Mouse (Mus musculus) WW6 (cell line): ENCODE results near the gene Npas3.

Source experiments
- DNase-seq: peaks from one replicate; pipeline ENCODE4 v3.0.0-alpha.2; 2013; ENCODE audit warnings: low read depth, low spot score

The Npas3 gene

DNA sequence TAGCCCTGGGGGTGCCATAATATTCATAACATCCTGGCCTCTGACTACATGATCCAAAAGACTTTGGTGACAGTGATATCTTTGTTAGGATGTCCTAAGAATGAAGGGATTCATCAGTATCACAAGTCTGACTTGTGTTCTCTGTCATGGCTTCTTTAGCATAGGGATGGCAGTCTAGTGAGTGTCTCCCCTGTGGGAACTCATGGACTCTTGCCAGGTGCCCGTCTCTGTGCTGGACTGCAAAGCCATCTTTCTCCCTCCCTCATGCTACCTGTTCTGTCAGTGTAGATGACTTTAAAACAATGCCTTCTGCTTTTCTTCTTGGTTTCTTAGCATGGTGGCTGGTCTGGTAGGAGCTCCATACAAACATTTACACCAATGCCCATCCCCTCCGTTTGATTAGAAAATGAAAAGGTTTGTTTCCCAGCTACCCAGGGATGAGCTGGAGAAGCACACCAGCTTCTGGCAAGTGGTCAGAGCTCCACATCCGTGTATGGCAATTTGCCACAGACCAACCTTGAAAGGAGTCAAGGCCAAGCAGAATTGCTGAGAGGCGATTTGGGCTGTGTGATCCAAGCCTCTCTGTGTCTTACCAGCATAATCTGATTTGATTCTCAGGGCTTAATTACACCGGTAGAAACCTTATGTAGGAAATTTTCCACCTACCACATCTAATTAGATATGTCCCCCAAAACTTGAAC lies 616.1 kb downstream of the Npas3 start:
- no peak for DNase-seq

GRCm38 (mm10) chr12:53865691-53866090 lies 617.2 kb downstream of the Npas3 start:
- DNase-seq, result no peak

DNA sequence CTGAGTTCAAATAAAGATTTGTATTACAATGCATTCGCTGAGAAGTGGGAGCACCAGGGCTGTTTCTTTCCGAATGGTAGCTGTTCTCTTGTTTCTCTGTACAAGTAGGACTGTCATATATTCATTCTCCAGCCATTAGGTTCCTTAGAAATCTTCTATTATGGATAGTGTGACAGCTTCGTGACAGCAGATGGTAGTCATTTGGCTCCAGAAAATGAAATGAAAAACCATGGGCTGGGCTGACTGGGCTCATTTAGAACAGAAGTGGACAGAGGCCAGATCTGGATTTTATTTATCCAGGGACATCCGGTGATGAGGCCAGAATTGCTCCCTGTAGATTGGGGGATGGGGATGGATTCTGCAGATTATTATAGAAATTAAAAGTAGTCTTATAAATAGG lies 621.5 kb downstream of the Npas3 start:
- DNase-seq, result no peak

DNA sequence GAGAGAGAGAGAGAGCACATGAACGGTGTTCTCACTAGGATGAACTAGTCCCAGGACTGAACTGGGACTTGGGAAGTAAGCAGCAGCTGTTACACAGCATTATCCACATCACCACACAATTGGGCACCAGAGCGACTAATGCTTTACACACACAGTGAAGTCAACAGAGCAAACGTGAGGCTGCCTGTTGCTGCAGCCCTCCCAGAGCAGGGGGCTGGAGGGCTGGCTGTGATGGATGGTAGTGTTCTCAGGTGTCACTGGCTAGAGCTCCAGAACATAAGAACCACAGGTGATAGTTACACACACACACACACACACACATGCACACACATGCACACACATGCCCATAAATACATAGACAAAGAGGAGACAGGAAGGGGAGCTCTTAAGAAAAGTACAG lies 626.7 kb downstream of the Npas3 start:
- DNase-seq, result no peak

GRCm38 (mm10) chr12:53876693-53877092 lies 628.2 kb downstream of the Npas3 start:
- no peak for DNase-seq

DNA sequence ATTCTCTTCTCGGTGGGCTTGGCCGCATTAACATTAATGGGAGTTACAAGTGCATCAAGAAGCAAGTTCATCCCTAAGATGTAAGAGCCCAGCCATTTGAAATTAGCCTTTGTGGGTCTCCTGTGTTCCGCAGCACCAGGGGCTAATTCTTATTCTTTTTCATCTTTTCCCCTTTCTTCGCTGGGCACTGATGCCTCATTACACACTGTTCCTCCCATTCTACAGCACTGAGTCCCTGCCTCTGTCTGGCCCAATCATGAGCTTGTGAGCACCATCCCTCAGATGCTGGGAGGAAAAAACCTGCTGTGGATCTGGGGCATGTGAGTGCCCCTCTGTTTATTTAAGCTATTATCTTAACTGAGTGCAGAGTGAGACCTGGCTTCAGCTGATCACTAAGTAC lies 633.2 kb downstream of the Npas3 start:
- DNase-seq, result no peak

GRCm38 (mm10) chr12:53882863-53883262 lies 634.4 kb downstream of the Npas3 start:
- no peak for DNase-seq

DNA sequence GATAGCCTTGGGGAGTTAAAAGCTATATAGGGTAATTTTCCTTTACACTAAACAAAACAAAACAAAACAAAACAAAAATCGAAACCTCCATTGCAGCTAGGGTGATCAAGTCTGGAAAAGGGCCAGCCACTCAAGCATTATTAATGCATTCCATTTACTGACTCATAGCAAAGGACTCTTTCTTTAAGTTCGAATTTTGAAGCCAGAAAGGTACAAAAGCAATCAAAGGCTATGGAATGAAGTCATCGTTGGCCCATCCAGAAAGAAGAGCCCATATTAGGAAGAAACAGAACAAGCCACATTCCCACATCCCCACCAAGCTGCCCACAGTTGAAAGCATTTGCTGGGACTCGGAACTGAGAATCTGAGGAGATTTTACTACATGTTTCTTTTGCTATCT lies 640.1 kb downstream of the Npas3 start:
- no peak for DNase-seq

DNA sequence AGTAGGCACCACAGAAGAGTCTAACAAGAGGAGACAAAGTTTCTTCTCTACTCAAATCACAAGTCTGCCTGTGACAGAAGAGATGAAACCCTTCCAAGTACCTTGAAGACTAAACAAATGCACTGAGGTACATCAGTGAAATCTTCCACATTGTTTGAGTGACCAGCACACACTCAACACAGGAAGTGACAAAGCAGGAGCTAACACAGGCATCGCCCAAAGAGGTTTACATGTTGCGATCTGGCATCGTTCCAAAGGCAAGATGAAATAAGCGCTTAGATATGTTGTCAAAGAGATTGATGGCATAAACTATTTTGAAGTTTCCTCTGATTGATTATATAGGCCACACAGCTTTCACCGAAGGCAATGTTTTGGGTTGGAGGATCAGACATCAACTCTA lies 647.4 kb downstream of the Npas3 start:
- no peak for DNase-seq

DNA sequence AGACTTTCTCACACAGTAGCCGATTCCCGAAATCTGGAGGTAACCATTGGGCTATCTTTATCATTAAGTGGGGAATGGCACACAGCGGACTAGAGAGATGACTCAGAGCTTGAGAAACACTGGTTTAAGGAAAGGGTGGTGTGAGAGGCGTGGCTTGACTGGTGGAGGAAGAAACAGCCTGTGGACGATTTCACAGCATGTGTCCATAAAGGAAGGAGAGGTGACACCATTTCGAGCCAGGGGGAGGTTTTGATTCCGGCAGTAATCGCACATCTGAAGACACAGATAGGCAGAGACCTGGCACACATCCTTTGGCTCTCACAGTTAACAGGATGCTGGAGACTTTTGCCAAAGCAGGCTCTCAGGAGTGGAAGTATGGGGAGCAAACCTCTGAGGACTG lies 660.3 kb downstream of the Npas3 start:
- DNase-seq, result no peak

GRCm38 (mm10) chr12:53910192-53910591 lies 661.7 kb downstream of the Npas3 start:
- DNase-seq, result no peak

- no peak for DNase-seq
Observed at GRCm38 (mm10) chr12:53922153-53922552, 673.7 kb downstream of the Npas3 start.

GRCm38 (mm10) chr12:53948826-53949225 lies 700.3 kb downstream of the Npas3 start:
- DNase-seq, result no peak

GRCm38 (mm10) chr12:53962004-53962403 lies 713.5 kb downstream of the Npas3 start:
- DNase-seq, result no peak

DNA sequence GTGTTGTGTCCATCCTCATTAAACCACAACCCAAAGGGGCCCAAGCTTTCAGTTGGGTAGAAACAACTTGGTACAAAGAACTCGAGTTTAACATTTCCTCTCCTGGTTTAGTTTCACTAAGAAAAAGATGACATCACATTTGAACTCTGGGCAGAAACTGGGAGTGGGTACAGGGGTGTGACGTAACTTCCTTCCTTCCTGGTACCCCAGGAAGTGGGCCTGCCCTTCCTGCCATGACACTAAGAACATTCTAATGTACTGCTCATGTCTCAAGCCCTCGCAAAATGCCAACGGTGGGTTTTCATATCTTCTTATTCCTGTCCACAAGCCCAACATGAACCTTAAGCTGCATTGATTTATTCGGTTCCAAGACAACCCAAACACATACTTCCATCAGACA lies 715.1 kb downstream of the Npas3 start:
- no peak for DNase-seq

- DNase-seq, result no peak
Observed at GRCm38 (mm10) chr12:53969378-53970174, 721.1 kb downstream of the Npas3 start.

DNA sequence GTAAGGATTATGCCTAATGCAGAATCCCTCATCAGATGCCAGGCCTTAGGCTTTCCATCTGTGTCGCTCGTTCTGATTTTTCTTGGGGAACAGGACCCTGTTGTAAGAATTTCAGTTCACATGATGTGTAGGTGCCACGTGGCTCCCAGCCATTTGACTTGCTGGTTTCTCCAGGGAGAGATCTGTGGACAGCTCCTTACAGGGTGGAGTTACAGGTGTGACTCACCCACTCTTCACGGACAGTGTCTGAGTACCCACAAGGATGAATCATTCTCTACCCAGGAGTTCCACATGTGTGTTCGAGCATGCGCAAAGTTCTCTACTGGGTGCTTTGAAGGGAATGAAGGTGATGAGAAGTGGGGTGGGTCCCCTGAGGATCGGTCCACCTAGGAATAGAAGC lies 722.2 kb downstream of the Npas3 start:
- no peak for DNase-seq

GRCm38 (mm10) chr12:53973414-53973813 lies 724.9 kb downstream of the Npas3 start:
- no peak for DNase-seq

DNA sequence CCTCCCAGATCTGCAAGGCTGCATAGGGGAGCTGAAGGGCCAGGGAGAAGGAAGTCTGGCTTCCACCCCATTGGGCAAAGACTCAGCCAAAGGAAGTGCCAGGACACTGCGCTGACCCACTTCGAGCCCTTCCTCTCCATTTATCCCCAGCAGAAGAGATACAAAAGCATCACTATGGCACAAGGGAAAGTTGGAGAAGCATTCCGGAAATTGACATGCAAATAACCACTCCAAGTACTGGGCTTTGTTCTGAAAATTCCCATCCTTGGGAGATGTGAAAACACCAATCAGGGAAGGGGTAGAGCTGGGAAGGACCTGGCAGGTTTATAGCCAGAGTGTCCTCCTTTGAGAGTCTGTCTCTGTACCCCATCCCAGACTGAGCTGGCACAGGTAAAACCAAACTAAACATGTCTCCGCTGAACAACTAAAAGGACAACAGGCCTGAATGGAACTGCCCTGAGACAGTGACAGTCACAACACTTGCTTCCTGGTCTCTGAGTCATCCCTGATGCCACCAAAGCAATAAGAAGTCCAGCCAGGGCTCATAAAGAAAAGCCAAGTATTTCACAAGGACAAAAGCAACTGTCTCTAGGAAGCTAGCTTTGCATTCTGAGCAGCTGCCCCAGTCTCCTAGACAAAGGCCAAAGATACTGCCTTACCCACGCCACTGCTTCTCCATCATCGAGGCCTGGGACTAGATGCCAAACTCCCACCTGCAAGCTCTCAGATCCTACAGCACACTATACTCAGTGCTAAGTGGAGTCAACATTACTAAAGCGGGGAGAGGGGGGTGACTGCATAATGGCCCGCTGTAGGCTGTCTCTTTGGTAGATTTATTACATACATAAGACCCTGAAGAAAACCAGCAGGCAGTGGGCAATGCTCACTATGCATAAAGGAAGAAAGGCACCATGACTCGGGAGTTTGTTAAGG lies 733.4 kb downstream of the Npas3 start:
- no peak for DNase-seq

DNA sequence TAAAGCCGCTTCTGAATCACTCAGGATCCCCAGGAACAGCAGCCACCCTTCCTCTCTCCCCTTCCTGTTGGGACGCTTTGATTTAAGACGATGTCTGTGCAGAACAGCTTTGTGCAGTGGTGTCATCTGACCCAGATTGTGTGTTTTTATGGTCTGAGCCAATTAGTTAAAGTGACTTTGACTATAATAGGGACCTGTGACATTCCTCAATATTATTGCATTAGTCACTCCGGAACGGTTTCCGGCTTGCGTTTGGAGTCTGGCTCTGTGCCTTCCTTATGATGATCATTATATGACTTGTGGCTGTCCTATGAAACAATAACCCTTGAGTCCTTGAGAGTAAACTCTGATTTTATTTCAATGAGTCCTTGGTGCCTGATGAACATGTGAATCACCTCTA lies 735.5 kb downstream of the Npas3 start:
- DNase-seq, result no peak

- no peak for DNase-seq
Observed at GRCm38 (mm10) chr12:53985851-53986842, 737.7 kb downstream of the Npas3 start.
